Mouse (Mus musculus) hindbrain, embryonic 14.5 days (tissue): ENCODE measurements at regions not wholly inside any gene's neighbourhood (a gene's known extent, or its start where the extent isn't known, plus 50 kb on each side); places are given as distances from the start of the nearest gene placed in this dataset.

ENCODE experiments used
- ATAC-seq: fragments of 200-750 bp; cut with Nextera tagmentation; 2 replicates; pipeline ENCODE4 v1.8.0; 2017; ENCODE audit warnings: moderate number of reproducible peaks, mild to moderate bottlenecking, moderate TSS enrichment, moderate library complexity; ENCODE audit not compliant: low FRiP score
- DNase-seq: peaks from one replicate; pipeline ENCODE4 v3.0.0-alpha.2; 2015; ENCODE audit warnings: low spot score
- H3K27ac ChIP-seq: fragments of 300-500 bp; sonication (generic); 2 replicates; pipeline ENCODE4 v1.5.1; 2014; ENCODE audit warnings: mild to moderate bottlenecking, moderate library complexity
- H3K27me3 ChIP-seq: fragments of 300-500 bp; sonication (generic); 2 replicates; pipeline ENCODE4 v1.6.1; 2014; ENCODE audit warnings: mild to moderate bottlenecking, low read length, mixed read lengths; ENCODE audit not compliant: control insufficient read depth, insufficient read depth
- H3K36me3 ChIP-seq: fragments of 300-500 bp; sonication (generic); replicated peaks from 2 replicates; pipeline ENCODE4 v1.6.1; 2014; ENCODE audit not compliant: control insufficient read depth, insufficient read depth
- H3K4me1 ChIP-seq: fragments of 300-500 bp; sonication (generic); replicated peaks from 2 replicates; pipeline ENCODE4 v1.6.1; 2014; ENCODE audit warnings: antibody characterized with exemption, low read length, mixed read lengths; ENCODE audit not compliant: control insufficient read depth, insufficient read depth
- H3K4me2 ChIP-seq: fragments of 300-500 bp; sonication (generic); replicated peaks from 2 replicates; pipeline ENCODE4 v1.6.1; 2014; ENCODE audit warnings: mild to moderate bottlenecking, moderate library complexity
- H3K4me3 ChIP-seq: fragments of 300-500 bp; sonication (generic); replicated peaks from 2 replicates; pipeline ENCODE4 v1.5.1; 2014; ENCODE audit warnings: mild to moderate bottlenecking, low read length
- H3K9ac ChIP-seq: fragments of 300-500 bp; sonication (generic); 2 replicates; pipeline ENCODE4 v1.6.1; 2014
- H3K9me3 ChIP-seq: fragments of 300-500 bp; sonication (generic); 2 replicates; pipeline ENCODE4 v1.6.1; 2016; ENCODE audit warnings: low read length; ENCODE audit not compliant: control insufficient read depth
- WGBS: fragments of 180-500 bp; shearing (Covaris S2); extraction: QIAGEN DNeasy Blood & Tissue Kit; methylation state at CpG from one replicate; pipeline ENCODE4 v1.1.7; 2014; 5-methylcytosine and 5-hydroxymethylcytosine counted together

GRCm38 (mm10) chr4:40014666-40015065 is 128.2 kb upstream of the Aco1 start:
- H3K36me3 ChIP-seq, result no peaks in the 10 kb centered on the region
- no peaks in the 10 kb centered on the region for H3K4me1 ChIP-seq
- H3K9me3 ChIP-seq, result no peaks in the 10 kb centered on the region
- no peaks in the 10 kb centered on the region for H3K27me3 ChIP-seq
- ATAC-seq (peak; percentile 90), DNase-seq (peak; percentile 94)
- peak overlapping the region; percentile 38 for H3K27ac ChIP-seq
- 26% methylated on average over 7 of the region's 7 CpGs for WGBS
- peak overlapping the region; percentile 41 for H3K4me2 ChIP-seq
- H3K4me3 ChIP-seq, result no peak overlapping the region
- H3K9ac ChIP-seq, result peak overlapping the region; percentile 39; the same call in 1 of the 2 replicates

- ATAC-seq, result no peak
- Histone ChIP-seq H3K36me3 (no peaks in the 10 kb centered on the region), H3K4me1 (no peaks in the 10 kb centered on the region), H3K27ac (no peak overlapping the region), H3K27me3 (no peaks in the 10 kb centered on the region), H3K9ac (no peak overlapping the region), H3K4me2 (no peak overlapping the region), H3K9me3 (no peaks in the 10 kb centered on the region), H3K4me3 (no peak overlapping the region)
- WGBS, result 88% methylated on average over 15 of the region's 15 CpGs
- DNase-seq, result no peak
Observed at GRCm38 (mm10) chr4:40016856-40017255, 126.0 kb upstream of the Aco1 start.

GRCm38 (mm10) chr4:40018208-40018607 is 124.7 kb upstream of the Aco1 start:
- Histone ChIP-seq H3K4me3 (no peak overlapping the region), H3K4me2 (no peak overlapping the region), H3K4me1 (no peaks in the 10 kb centered on the region), H3K9ac (no peak overlapping the region), H3K27ac (no peak overlapping the region), H3K36me3 (no peaks in the 10 kb centered on the region), H3K9me3 (no peaks in the 10 kb centered on the region), H3K27me3 (no peaks in the 10 kb centered on the region)
- 76% methylated on average over 4 of the region's 4 CpGs for WGBS
- ATAC-seq (no peak), DNase-seq (no peak)

GRCm38 (mm10) chr4:40031361-40031760 is 111.5 kb upstream of the Aco1 start:
- Histone ChIP-seq H3K9me3 (no peaks in the 10 kb centered on the region), H3K36me3 (no peaks in the 10 kb centered on the region), H3K27ac (no peak overlapping the region), H3K9ac (no peak overlapping the region), H3K27me3 (no peaks in the 10 kb centered on the region), H3K4me1 (no peaks in the 10 kb centered on the region), H3K4me3 (no peak overlapping the region), H3K4me2 (no peak overlapping the region)
- no peak for ATAC-seq
- WGBS, result 100% methylated on average over 1 of the region's 1 CpGs
- no peak for DNase-seq

- ATAC-seq, result peak; percentile 11; the same call in 1 of the 2 replicates
Observed at GRCm38 (mm10) chr4:40047846-40048245, 95.0 kb upstream of the Aco1 start.

GRCm38 (mm10) chr4:40049086-40049485 is 93.8 kb upstream of the Aco1 start:
- 51% methylated on average over 6 of the region's 6 CpGs for WGBS
- H3K9ac ChIP-seq, result no peak overlapping the region
- no peaks in the 10 kb centered on the region for H3K9me3 ChIP-seq
- DNase-seq, result peak; percentile 40
- H3K27ac ChIP-seq, result no peak overlapping the region
- no peaks in the 10 kb centered on the region for H3K27me3 ChIP-seq
- H3K36me3 ChIP-seq, result no peaks in the 10 kb centered on the region
- H3K4me3 ChIP-seq, result no peak overlapping the region
- ATAC-seq, result no peak
- no peak overlapping the region for H3K4me2 ChIP-seq
- H3K4me1 ChIP-seq, result no peaks in the 10 kb centered on the region

More at GRCm38 (mm10) chr4:40047846-40048245, 95.0 kb upstream of the Aco1 start:
- Histone ChIP-seq H3K27me3 (no peaks in the 10 kb centered on the region), H3K4me2 (no peak overlapping the region), H3K36me3 (no peaks in the 10 kb centered on the region), H3K9me3 (no peaks in the 10 kb centered on the region), H3K27ac (no peak overlapping the region), H3K9ac (no peak overlapping the region), H3K4me1 (no peaks in the 10 kb centered on the region), H3K4me3 (no peak overlapping the region)
- WGBS, result 92% methylated on average over 10 of the region's 10 CpGs
- no peak for DNase-seq

GRCm38 (mm10) chr4:40051848-40052247 is 91.0 kb upstream of the Aco1 start:
- no peaks in the 10 kb centered on the region for H3K9me3 ChIP-seq
- DNase-seq (no peak), ATAC-seq (no peak)
- no peaks in the 10 kb centered on the region for H3K4me1 ChIP-seq
- H3K4me3 ChIP-seq, result no peak overlapping the region
- H3K36me3 ChIP-seq, result no peaks in the 10 kb centered on the region
- H3K4me2 ChIP-seq, result no peak overlapping the region
- no peak overlapping the region for H3K9ac ChIP-seq
- whole genome bisulfite sequencing, result 82% methylated on average over 4 of the region's 4 CpGs
- H3K27me3 ChIP-seq, result no peaks in the 10 kb centered on the region
- H3K27ac ChIP-seq, result no peak overlapping the region

- H3K4me2 ChIP-seq, result no peak overlapping the region
- H3K9ac ChIP-seq, result no peak overlapping the region
- H3K4me3 ChIP-seq, result no peak overlapping the region
- no peaks in the 10 kb centered on the region for H3K27me3 ChIP-seq
- 76% methylated on average over 2 of the region's 2 CpGs for WGBS
- ATAC-seq, result no peak
- no peaks in the 10 kb centered on the region for H3K36me3 ChIP-seq
- H3K9me3 ChIP-seq, result no peaks in the 10 kb centered on the region
- DNase-seq, result no peak
- H3K4me1 ChIP-seq, result no peaks in the 10 kb centered on the region
- H3K27ac ChIP-seq, result no peak overlapping the region
Observed at GRCm38 (mm10) chr4:40053391-40053790, 89.5 kb upstream of the Aco1 start.

- no peak overlapping the region for H3K27ac ChIP-seq
- peak; percentile 55; the same call in 1 of the 2 replicates for ATAC-seq
- WGBS, result 60% methylated on average over 3 of the region's 3 CpGs
Observed at GRCm38 (mm10) chr4:40063751-40064456, 79.0 kb upstream of the Aco1 start.

GRCm38 (mm10) chr4:40064457-40064836 is 78.4 kb upstream of the Aco1 start:
- Histone ChIP-seq H3K9me3 (no peaks in the 10 kb centered on the region), H3K36me3 (no peaks in the 10 kb centered on the region), H3K27ac (no peak overlapping the region), H3K9ac (no peak overlapping the region), H3K4me1 (no peaks in the 10 kb centered on the region), H3K27me3 (no peaks in the 10 kb centered on the region), H3K4me3 (no peak overlapping the region), H3K4me2 (no peak overlapping the region)
- ATAC-seq (peak; percentile 77), DNase-seq (no peak)
- WGBS, result 48% methylated on average over 9 of the region's 9 CpGs

More at GRCm38 (mm10) chr4:40063751-40064456, 79.0 kb upstream of the Aco1 start:
- no peak overlapping the region for H3K9ac ChIP-seq
- H3K4me2 ChIP-seq, result no peak overlapping the region
- no peaks in the 10 kb centered on the region for H3K9me3 ChIP-seq
- H3K36me3 ChIP-seq, result no peaks in the 10 kb centered on the region
- no peaks in the 10 kb centered on the region for H3K4me1 ChIP-seq
- no peaks in the 10 kb centered on the region for H3K27me3 ChIP-seq
- peak; percentile 38 for DNase-seq
- no peak overlapping the region for H3K4me3 ChIP-seq
